Mouse (Mus musculus) bone marrow, adult 2 months (tissue): Measurements from ENCODE around the gene Umodl1. TPM values are rescaled to one million over a fixed set of nuclear protein-coding genes. Genes with fewer than 3 reads are reported as not detected.

ENCODE experiments used
- H3K27ac ChIP-seq: fragments of 200-500 bp; 2 replicates; pipeline ENCODE4 v1.5.1; 2012; ENCODE audit warnings: low read depth, mild to moderate bottlenecking, control low read depth, inconsistent platforms, low read length; ENCODE audit not compliant: control insufficient read depth, poor library complexity, insufficient read depth
- H3K4me1 ChIP-seq: fragments of 200-500 bp; 2 replicates; pipeline ENCODE4 v1.6.1; 2011; ENCODE audit warnings: low read length; ENCODE audit not compliant: control insufficient read depth, insufficient read depth
- H3K4me3 ChIP-seq: fragments of 200-500 bp; replicated peaks from 2 replicates; pipeline ENCODE3; 2011; ENCODE audit warnings: mild to moderate bottlenecking, low read depth, low read length, control low read depth; ENCODE audit not compliant: control insufficient read depth
- CTCF ChIP-seq: fragments of 200-500 bp; IDR thresholded peaks from 2 replicates; pipeline ENCODE4 v1.5.1; 2011; ENCODE audit warnings: low read length, control low read depth; ENCODE audit not compliant: control insufficient read depth, insufficient read depth
- POLR2A ChIP-seq: fragments of 200-500 bp; IDR thresholded peaks from 2 replicates; pipeline ENCODE4 v1.6.1; 2011; ENCODE audit warnings: low read depth, mild to moderate bottlenecking, control low read depth, low read length, borderline replicate concordance; ENCODE audit not compliant: control insufficient read depth
- WGBS: fragments of 180-500 bp; shearing (Covaris S2); methylation state at CpG from one replicate; pipeline ENCODE4 v1.1.7; 2018; 5-methylcytosine and 5-hydroxymethylcytosine counted together
- polyA plus RNA-seq: library from polyadenylated mRNA; stranded (reverse); fragments of >200 nt; gene quantifications from 2 replicates; pipeline ENCODE4 v1.2.4, GENCODE M21; 2011; ENCODE audit warnings: low replicate concordance; ENCODE audit not compliant: missing spikeins, insufficient read depth, insufficient read length

Gene Umodl1
- not detected in 2 replicates for polyA plus RNA-seq

- Histone ChIP-seq H3K4me1 (no peaks in the 10 kb centered on the region), H3K27ac (no peak within 1 kb of the TSS), H3K4me3 (no peak within 1 kb of the TSS)
- no peak for TF ChIP-seq CTCF
- no peak for TF ChIP-seq POLR2A
- 69% methylated on average over 10 of the region's 10 CpGs for WGBS
Measured at GRCm38 (mm10) chr17:30954340-30954739, at the start of gene Umodl1. Umodl1 (plus strand) TSS chr17:30954640.

DNA sequence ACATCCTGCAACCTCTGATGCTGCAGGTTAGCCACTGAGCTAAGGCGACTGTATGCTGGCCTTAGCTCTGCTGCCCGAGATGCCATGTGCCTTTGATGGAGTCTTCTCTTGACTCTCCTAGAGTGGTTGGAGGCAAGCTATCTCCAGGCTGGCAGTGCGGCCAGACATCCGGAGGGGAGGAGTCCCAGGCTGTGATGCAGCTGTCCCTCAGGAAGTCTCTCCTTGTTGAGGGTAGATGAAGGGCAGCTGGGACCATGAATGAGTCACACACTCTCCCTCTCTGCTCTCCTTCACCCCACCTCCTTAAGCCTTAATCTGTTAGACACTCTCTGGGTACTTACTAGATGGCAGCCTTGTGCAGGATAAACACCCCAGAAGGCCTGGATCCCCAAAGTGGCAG, 46.9 kb upstream of the Umodl1 start:
- TF ChIP-seq CTCF (no peak), POLR2A (no peak)
- Histone ChIP-seq H3K4me1 (no peaks in the 10 kb centered on the region), H3K27ac (no peak overlapping the region), H3K4me3 (no peak overlapping the region)
- 33% methylated on average over 4 of the region's 4 CpGs for WGBS

DNA sequence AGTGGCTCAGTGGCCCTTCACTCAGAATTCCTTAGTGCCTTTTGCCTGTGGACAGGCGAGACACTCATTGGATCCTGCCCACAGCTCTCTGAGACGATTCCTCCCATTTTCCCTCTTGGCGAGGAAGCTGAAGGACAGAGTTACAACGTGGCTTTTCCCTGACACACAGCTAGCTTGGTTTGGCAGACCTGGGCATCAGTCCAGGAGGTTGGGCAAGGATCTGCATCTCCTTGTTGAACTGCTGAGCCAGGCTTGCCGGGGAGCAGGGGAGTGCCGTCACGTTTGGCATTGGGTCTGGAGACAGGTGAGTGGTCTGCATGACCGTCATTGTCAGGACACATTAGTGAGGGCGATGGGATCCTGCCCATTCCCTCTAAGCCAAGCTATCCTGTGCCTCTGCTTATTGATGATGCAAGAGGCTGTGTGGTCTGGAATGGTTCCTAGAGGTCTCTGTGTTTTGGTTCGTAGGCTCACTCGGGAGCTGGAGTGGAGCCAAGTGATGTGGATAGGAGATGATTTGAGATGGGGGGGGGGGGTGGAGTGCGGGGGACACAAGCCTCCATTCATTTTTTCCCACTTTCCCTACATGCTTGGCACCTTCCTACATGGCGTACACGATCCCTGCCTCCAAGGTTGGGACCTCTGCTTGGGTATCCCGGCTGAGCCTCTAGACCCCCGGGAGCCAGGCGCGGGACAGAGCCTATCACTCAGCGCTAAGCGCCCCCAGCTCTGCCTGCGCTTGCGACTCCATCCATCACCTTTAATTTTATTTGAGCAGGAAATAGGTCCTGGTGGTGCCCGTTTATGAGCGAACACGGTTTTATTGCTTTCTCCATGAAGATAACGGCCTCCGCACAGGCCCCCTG, 43.3 kb upstream of the Umodl1 start:
- H3K4me3 ChIP-seq, result no peak overlapping the region
- no peaks in the 10 kb centered on the region for H3K4me1 ChIP-seq
- no peak overlapping the region for H3K27ac ChIP-seq
- TF ChIP-seq CTCF (no peak), POLR2A (no peak)
- WGBS, result 50% methylated on average over 27 of the region's 27 CpGs

- Histone ChIP-seq H3K27ac (no peak overlapping the region), H3K4me3 (no peak overlapping the region), H3K4me1 (no peaks in the 10 kb centered on the region)
- TF ChIP-seq POLR2A (no peak), CTCF (no peak)
- WGBS, result 34% methylated on average over 8 of the region's 8 CpGs
Measured at GRCm38 (mm10) chr17:30911732-30912088, 42.7 kb upstream of the Umodl1 start.

GRCm38 (mm10) chr17:30912536-30912935, 41.9 kb upstream of the Umodl1 start:
- TF ChIP-seq CTCF, result no peak
- no peak for TF ChIP-seq POLR2A
- WGBS, result 69% methylated on average over 5 of the region's 5 CpGs
- no peaks in the 10 kb centered on the region for H3K4me1 ChIP-seq
- no peak overlapping the region for H3K4me3 ChIP-seq
- H3K27ac ChIP-seq, result no peak overlapping the region

DNA sequence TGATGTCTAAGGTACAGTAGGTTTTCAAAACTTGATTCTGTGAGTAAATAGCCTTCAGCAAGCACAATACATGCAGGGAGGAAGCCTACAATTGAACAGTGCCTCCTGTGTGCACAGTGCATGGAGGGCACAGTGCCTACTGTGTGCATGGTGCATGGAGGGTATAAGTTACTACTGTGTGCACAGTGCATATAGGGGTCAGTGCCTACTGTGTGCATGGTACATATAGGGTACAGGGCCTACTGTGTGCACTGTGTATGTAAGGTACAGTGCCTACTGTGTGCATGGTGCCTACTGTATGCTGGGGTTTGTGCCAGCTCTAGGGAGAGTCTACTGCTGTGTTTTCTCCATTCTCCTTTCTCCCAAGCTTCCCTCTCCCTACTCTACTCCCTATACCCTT, 40.2 kb upstream of the Umodl1 start:
- no peak overlapping the region for H3K27ac ChIP-seq
- H3K4me1 ChIP-seq, result no peaks in the 10 kb centered on the region
- no peak for TF ChIP-seq POLR2A
- no peak for TF ChIP-seq CTCF
- no peak overlapping the region for H3K4me3 ChIP-seq

DNA sequence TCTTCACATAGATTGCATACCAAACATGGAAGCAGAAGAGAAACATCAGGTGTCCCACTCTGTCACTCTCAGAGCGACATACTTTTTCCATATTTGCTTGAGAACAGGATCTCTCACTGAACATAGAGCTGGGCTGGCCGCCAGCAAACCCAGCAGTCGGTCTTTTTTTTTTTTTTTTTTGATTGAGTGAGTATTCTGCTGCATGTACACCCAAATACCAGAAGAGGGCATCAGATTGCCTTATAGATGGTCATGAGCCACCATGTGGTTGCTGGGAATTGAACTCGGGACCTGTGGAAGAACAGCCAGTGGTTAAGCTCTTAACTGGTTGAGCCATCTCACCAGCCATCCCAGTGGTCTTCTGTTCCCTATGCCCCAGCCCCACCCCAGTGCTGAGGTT, 30.9 kb upstream of the Umodl1 start:
- Histone ChIP-seq H3K4me3 (no peak overlapping the region), H3K27ac (no peak overlapping the region), H3K4me1 (no peaks in the 10 kb centered on the region)
- WGBS, result 40% methylated on average over 4 of the region's 4 CpGs
- no peak for TF ChIP-seq POLR2A

- no peaks in the 10 kb centered on the region for H3K4me1 ChIP-seq
- no peak for TF ChIP-seq POLR2A
- H3K4me3 ChIP-seq, result no peak overlapping the region
- H3K27ac ChIP-seq, result no peak overlapping the region
- WGBS, result 55% methylated on average over 7 of the region's 7 CpGs
Measured at GRCm38 (mm10) chr17:30930827-30931226, 23.6 kb upstream of the Umodl1 start.

DNA sequence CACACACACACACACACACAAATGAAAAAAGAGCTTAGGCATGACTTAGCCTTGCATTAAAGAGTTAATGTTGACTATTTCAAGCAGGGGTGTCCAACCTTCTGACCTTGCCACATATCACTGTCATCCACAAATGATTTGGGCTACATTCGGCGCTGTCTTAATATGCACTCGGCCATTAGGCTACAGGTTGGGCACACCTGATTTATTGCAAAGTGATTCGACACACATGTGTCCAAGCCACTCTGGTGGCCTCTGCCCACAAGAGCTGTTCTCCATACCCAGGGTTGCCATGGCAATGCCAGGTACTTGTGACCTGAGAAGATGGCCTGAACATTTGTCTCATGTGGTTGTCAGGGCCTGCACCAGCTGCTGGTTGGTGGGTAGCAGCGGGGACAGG, 21.6 kb upstream of the Umodl1 start:
- Histone ChIP-seq H3K4me1 (no peaks in the 10 kb centered on the region), H3K4me3 (no peak overlapping the region), H3K27ac (no peak overlapping the region)
- TF ChIP-seq POLR2A (no peak), CTCF (no peak)
- WGBS, result 74% methylated on average over 5 of the region's 5 CpGs
